In genomic region chr5:149790087-149790486, GRCm38 (mm10) we compare ENCODE assay signal across 15 mouse cellular contexts.
DNase-seq lines count a peak whose midpoint lies in the region; ATAC-seq lines count a peak whose summit lies in the region.
"Had no signal": no experiment of that assay in that cellular context is flagged by ENCODE, and none has a peak within 500 bp of the region (broad histone marks: within the 10 kb centered on the region; RNA-seq: fewer than 3 reads in every experiment).

No protein-coding gene starts in this region.

- DNase-seq in CD4-positive, CD25-positive, alpha-beta regulatory T cell, adult 2 months (ENCODE audit: low read depth, low spot score) = peak; percentile 6
- DNase-seq in kidney, postnatal 4 days = peak; percentile 52 to 53
- DNase-seq in R1 (ENCODE audit: low read depth, low spot score) = peak; percentile 46
- peak; percentile 59 for DNase-seq in embryonic facial prominence, embryonic 14.5 days (ENCODE audit: low spot score)
- DNase-seq in thymus, postnatal 0 days (ENCODE audit: low spot score) = no peak
- no peak for DNase-seq in right cerebral cortex, adult 18-20 months
- DNase-seq: adrenal gland, adult 2 months; heart, postnatal 4 days; kidney, adult 2 months; lung, adult 18-20 months had no signal

- no peak overlapping the region for H3K9ac ChIP-seq in kidney, embryonic 14.5 days (ENCODE audit: low read depth, low read length)
- no peak overlapping the region for H3K9ac ChIP-seq in embryonic facial prominence, embryonic 14.5 days (ENCODE audit: low read depth, low read length)
- H3K9ac ChIP-seq: limb, embryonic 13.5 days; neural tube, embryonic 13.5 days had no signal

- H3K9me3 ChIP-seq in kidney, embryonic 14.5 days (ENCODE audit: control insufficient read depth, low read length) = peaks cover 21% of the 10 kb centered on the region
- peaks cover 24% of the 10 kb centered on the region for H3K9me3 ChIP-seq in embryonic facial prominence, embryonic 14.5 days (ENCODE audit: control insufficient read depth, low read length)
- H3K9me3 ChIP-seq: neural tube, embryonic 13.5 days had no signal

- ATAC-seq in CD4-positive, CD25-positive, alpha-beta regulatory T cell, adult 4 months = no peak
- ATAC-seq in kidney, embryonic 14.5 days (ENCODE audit: low FRiP score, low TSS enrichment) = no peak
- no peak for ATAC-seq in embryonic facial prominence, embryonic 14.5 days (ENCODE audit: low read depth)

- H3K27me3 ChIP-seq in kidney, embryonic 14.5 days (ENCODE audit: control insufficient read depth, insufficient read depth, low read length) = no peaks in the 10 kb centered on the region
- no peaks in the 10 kb centered on the region for H3K27me3 ChIP-seq in embryonic facial prominence, embryonic 14.5 days (replicated peaks; ENCODE audit: control insufficient read depth, insufficient read depth, low read length)
- H3K27me3 ChIP-seq: limb, embryonic 13.5 days; neural tube, embryonic 13.5 days had no signal

- H3K36me3 ChIP-seq in kidney, embryonic 14.5 days (ENCODE audit: control insufficient read depth, insufficient read depth, low read length) = no peaks in the 10 kb centered on the region
- H3K36me3 ChIP-seq in embryonic facial prominence, embryonic 14.5 days (ENCODE audit: control insufficient read depth, insufficient read depth, low read length) = no peaks in the 10 kb centered on the region
- H3K36me3 ChIP-seq: forebrain, embryonic 10.5 days; limb, embryonic 13.5 days; neural tube, embryonic 13.5 days had no signal

- WGBS in kidney, embryonic 14.5 days = 36% methylated on average over 8 of the region's 8 CpGs
- 24% methylated on average over 8 of the region's 8 CpGs for WGBS in embryonic facial prominence, embryonic 14.5 days

- H3K4me3 ChIP-seq in kidney, embryonic 14.5 days (ENCODE audit: low read length) = no peak overlapping the region
- H3K4me3 ChIP-seq in embryonic facial prominence, embryonic 14.5 days (ENCODE audit: low read depth, low read length) = no peak overlapping the region
- H3K4me3 ChIP-seq: forebrain, embryonic 10.5 days; limb, embryonic 13.5 days; neural tube, embryonic 13.5 days had no signal

- H3K4me2 ChIP-seq in kidney, embryonic 14.5 days (replicated peaks; ENCODE audit: low read depth, low read length) = no peak overlapping the region
- no peak overlapping the region for H3K4me2 ChIP-seq in embryonic facial prominence, embryonic 14.5 days (ENCODE audit: low read depth, low read length)
- H3K4me2 ChIP-seq: limb, embryonic 13.5 days; neural tube, embryonic 13.5 days had no signal

- H3K27ac ChIP-seq in kidney, embryonic 14.5 days (ENCODE audit: low read depth, low read length) = no peak overlapping the region
- H3K27ac ChIP-seq in embryonic facial prominence, embryonic 14.5 days (replicated peaks; ENCODE audit: low read depth, low read length) = no peak overlapping the region
- H3K27ac ChIP-seq: forebrain, embryonic 10.5 days; limb, embryonic 13.5 days; neural tube, embryonic 13.5 days had no signal

- no peaks in the 10 kb centered on the region for H3K4me1 ChIP-seq in kidney, embryonic 14.5 days (ENCODE audit: control insufficient read depth, insufficient read depth, low read length)
- H3K4me1 ChIP-seq in embryonic facial prominence, embryonic 14.5 days (ENCODE audit: control insufficient read depth, insufficient read depth, low read length) = no peaks in the 10 kb centered on the region
- H3K4me1 ChIP-seq: forebrain, embryonic 10.5 days; limb, embryonic 13.5 days; neural tube, embryonic 13.5 days had no signal

Comparison
In these comparisons a context has a peak if more than half of its experiments do, and no peak if none do; other contexts are left out.
1. DNase-seq: peak in CD4-positive, CD25-positive, alpha-beta regulatory T cell, adult 2 months (single experiment), kidney, postnatal 4 days (2 of 2), R1 (single experiment) and embryonic facial prominence, embryonic 14.5 days (single experiment); none in thymus, postnatal 0 days (single experiment) and right cerebral cortex, adult 18-20 months (single experiment).